Mouse (Mus musculus): ENCODE measurements around the gene Utp3. TPM values are rescaled to one million over a fixed set of nuclear protein-coding genes. Genes with fewer than 3 reads are reported as not detected.

Gene Utp3
- polyA plus RNA-seq, 1 experiment = 10.1 TPM

DNA sequence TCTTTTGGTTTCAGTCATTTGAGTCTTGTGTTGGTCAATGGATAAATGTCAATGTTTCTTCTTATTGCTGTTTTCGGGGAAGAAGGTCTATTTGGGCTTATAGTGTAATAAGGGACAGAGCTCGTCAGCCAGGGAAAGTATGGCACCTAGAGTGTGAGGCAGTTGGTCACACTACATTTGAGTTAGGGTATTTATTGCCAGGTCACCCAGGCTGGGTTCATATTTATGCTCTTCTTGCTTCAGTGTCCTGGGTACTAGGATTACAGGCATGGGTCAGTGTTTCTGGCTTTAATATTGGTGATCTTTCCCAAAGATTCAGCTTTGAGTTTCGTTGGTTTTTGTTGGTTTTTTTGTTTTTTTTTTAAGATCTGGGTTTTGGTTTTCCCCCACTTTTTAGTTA lies 48.5 kb downstream of the Utp3 start:
- no peak overlapping the region for H3K4me3 ChIP-seq (replicated peaks; ENCODE audit: extremely low read depth, low read depth, low read length)
- no peaks in the 10 kb centered on the region for H3K4me1 ChIP-seq (ENCODE audit: control insufficient read depth, insufficient read depth, low read length)
- no peak for DNase-seq
- WGBS = 85% methylated on average over 3 of the region's 3 CpGs
- TF ChIP-seq POLR2A (IDR thresholded peaks at IDR 0.05; ENCODE audit: borderline replicate concordance, extremely low read depth, low read depth, low read length) = no peak

DNA sequence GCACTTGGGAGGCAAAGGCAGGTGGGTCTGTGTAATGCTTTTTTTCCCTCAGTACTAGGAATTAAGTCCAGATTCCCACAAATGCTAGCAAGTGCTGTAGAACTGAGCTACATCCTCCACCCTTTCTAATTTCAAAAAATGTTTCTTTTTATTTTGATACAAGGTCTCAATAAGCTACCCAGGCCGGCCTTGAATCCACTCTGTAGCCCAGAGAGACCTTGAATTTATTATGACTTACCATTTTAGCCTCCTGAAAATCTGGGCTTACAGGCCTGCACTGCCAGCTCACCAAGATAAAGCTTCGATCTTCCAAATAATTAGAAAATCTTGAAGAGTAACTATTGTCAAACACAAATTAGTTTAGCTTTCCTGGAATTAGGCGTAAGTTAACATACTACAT lies 49.8 kb downstream of the Utp3 start:
- no peak overlapping the region for H3K4me3 ChIP-seq (replicated peaks; ENCODE audit: extremely low read depth, low read depth, low read length)
- 93% methylated on average over 3 of the region's 3 CpGs for WGBS
- H3K4me1 ChIP-seq (ENCODE audit: control insufficient read depth, insufficient read depth, low read length) = no peaks in the 10 kb centered on the region
- DNase-seq = no peak
- TF ChIP-seq POLR2A (IDR thresholded peaks at IDR 0.05; ENCODE audit: borderline replicate concordance, extremely low read depth, low read depth, low read length) (no peak), CTCF (IDR thresholded peaks at IDR 0.05; ENCODE audit: insufficient read depth, low read length) (no peak)

DNA sequence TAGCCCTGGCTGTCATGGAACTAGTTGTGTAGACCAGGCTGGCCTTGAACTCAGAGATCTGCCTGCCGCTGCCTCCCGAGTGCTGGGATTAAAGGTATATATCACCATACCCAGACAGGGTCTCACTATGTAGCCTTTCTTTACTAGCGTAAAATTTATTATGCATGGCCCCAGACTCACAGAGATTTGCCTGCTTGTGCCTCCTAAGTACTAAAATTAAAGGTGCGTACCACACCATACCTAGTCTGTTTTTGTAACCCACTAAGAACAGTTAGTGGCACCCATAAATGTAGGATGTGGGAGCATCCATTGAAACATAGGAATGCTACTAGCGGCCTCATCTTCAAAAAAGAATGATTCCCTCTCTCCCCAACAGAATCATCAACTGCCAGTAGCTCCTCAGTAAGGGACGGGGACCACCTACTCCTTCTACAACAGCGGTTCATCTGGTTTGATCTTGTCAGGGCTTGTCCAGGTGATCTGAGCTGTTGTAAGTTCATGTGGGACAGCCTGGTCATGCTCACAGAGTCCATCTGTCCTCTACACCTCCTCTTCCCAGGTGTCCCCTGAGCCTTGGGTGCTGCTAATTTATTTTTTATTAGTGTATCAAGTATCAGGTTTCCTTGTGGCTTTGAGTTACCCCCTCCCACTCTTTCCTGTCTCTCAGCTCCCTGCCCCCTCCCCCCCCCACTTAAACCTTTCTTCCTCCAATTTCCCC lies 50.5 kb downstream of the Utp3 start:
- TF ChIP-seq CTCF (IDR thresholded peaks at IDR 0.05; ENCODE audit: insufficient read depth, low read length) = no peak
- no peak for TF ChIP-seq POLR2A (IDR thresholded peaks at IDR 0.05; ENCODE audit: borderline replicate concordance, extremely low read depth, low read depth, low read length)
- WGBS = 95% methylated on average over 7 of the region's 7 CpGs
- H3K4me1 ChIP-seq (ENCODE audit: control insufficient read depth, insufficient read depth, low read length) = no peaks in the 10 kb centered on the region
- no peak for DNase-seq
- no peak overlapping the region for H3K4me3 ChIP-seq (replicated peaks; ENCODE audit: extremely low read depth, low read depth, low read length)

Other genes starting within 250 kb of the Utp3 start
- gene Prol1, start 237.2 kb upstream of the Utp3 start, polyA plus RNA-seq (2012; rRNA removed) = not detected in 2 replicates
- 0.69 and 0.75 TPM in 2 replicates for gene Amtn, start 178.4 kb upstream of the Utp3 start, polyA plus RNA-seq (2012; rRNA removed)
- gene Ambn, start 98.5 kb upstream of the Utp3 start, polyA plus RNA-seq (2012; rRNA removed) = not detected in 2 replicates
- gene Enam, start 66.5 kb upstream of the Utp3 start, polyA plus RNA-seq (2012; rRNA removed) = not detected in 2 replicates
- 7.7 and 20.2 TPM in 2 replicates for gene Jchain, start 26.6 kb upstream of the Utp3 start, polyA plus RNA-seq (2012; rRNA removed)
- 4.1 and 4.6 TPM in 2 replicates for gene Rufy3, start 10.6 kb downstream of the Utp3 start, polyA plus RNA-seq (2012; rRNA removed)
- 20.1 and 23.5 TPM in 2 replicates for gene Grsf1, start 121.7 kb downstream of the Utp3 start, polyA plus RNA-seq (2012; rRNA removed)
- 3.2 and 7.1 TPM in 2 replicates for gene Mob1b, start 166.4 kb downstream of the Utp3 start, polyA plus RNA-seq (2012; rRNA removed)
- 2.1 and 3.3 TPM in 2 replicates for gene Dck, start 210.5 kb downstream of the Utp3 start, polyA plus RNA-seq (2012; rRNA removed)